Mouse (Mus musculus) adrenal gland, postnatal 10 days (tissue): ENCODE measurements around the gene Sik1. TPM values are rescaled to one million over a fixed set of nuclear protein-coding genes. Genes with fewer than 3 reads are reported as not detected.

ENCODE experiments used
- DNase-seq: peaks from one replicate; pipeline ENCODE4 v3.0.0; 2021; ENCODE audit warnings: mixed read lengths
- total RNA-seq, 2 experiments: library from RNA; stranded (reverse); gene quantifications; 2 replicates each; pipeline ENCODE4 v1.2.3; 2021

The Sik1 gene
- total RNA-seq, 2 experiments from 2014 or later = 25.4 to 112 TPM

DNA sequence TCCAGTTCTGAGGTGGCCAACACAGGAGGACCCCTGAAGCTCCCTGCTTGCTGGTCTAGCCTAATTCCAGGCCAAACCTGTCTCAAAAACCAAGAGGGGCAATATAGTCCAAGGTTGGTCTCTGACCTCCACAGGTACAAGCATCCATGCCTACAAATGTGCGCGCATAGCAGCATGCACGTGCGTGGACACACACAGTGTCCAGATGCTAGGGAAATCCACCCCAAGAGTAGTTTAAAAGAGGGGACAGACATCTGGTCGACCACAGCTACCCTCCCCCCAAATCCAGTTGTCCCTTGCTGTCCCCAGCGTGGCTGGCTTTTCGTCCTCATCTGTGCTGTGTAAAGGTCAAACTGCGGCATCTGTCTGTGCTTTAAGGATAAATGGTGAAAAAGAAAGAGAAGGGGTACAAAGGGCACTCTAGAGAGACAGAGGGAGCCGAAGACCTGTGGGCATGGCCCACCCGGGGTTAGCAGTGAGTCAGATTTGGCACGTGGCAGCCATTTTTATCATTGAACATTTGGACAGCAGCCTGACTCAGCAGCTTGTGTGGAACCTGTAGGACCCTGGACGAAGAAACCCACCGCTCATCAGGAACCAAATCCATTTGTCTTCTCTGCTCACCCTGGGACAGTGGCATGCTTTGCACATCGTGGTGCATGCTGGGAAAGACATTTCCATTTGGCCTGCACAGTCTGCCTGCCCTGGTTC lies 23.6 kb downstream of the Sik1 start:
- DNase-seq = no peak

GRCm38 (mm10) chr17:31831097-31831865 lies 24.3 kb downstream of the Sik1 start:
- DNase-seq = no peak

- no peak for DNase-seq
Measured at GRCm38 (mm10) chr17:31830506-31831075, 25.0 kb downstream of the Sik1 start.

DNA sequence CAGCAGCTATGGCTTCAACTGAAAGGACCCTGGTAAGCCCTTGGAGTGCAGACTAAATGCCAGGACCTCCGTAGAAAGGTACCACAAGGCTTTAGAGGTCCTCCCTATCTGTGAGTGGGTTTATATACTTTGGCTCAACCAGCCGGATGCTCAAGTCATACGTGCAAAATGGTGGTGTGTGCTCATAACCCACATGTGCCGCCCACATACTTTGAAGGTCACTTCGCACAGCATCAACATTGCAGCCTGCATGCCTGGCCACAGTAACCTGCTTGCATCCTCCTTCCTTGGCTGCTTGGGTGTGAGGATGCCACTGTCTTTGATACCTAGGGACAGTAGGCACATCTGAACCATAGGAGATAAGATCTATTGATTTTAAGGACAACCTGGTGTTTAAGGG lies 26.7 kb downstream of the Sik1 start:
- no peak for DNase-seq

GRCm38 (mm10) chr17:31828118-31828517 lies 27.5 kb downstream of the Sik1 start:
- peak; percentile 46 for DNase-seq

GRCm38 (mm10) chr17:31827206-31827605 lies 28.4 kb downstream of the Sik1 start:
- peak; percentile 87 for DNase-seq

DNA sequence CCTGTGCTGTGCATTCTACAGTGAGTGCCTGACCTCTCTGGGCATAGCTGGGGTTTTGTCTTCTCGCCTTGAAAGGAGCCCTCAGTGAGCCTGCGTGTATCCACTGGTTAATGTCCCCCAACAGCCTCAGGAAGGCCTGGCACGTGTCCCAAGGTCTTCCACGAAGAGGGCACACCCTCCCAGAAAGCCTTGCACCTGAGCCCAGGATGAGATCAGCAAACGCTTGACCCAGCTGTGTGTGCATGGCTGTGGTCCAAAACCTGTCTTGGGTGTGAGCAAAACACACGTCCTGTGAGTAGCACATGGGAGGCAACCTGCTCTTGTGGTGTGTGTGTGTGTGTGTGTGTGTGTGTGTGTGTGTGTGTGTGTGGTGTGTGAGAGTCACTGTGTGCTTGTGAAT lies 28.9 kb downstream of the Sik1 start:
- DNase-seq = peak; percentile 77

DNA sequence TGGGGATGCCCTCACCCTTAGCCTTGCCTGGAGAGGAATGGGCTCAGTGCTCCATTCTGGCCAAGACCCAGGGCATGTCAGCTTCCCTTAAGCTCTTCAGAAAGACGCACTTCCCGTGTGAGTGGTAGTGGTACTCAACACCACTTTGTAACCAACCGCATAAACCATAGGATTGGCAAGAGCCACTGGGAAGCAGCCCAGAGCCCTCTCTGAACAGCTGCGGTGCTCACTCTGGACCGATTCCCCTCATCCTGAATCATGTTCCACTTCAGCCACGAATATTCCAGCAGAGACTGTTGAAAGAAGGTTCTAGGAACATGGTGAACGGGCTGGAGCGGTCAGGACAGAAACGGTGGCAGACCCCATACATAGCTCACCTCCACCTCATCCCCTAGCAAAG lies 29.9 kb downstream of the Sik1 start:
- DNase-seq = no peak

GRCm38 (mm10) chr17:31824812-31825211 lies 30.8 kb downstream of the Sik1 start:
- no peak for DNase-seq

GRCm38 (mm10) chr17:31821136-31821933 lies 34.3 kb downstream of the Sik1 start:
- DNase-seq = peak; percentile 11

GRCm38 (mm10) chr17:31820099-31820846 lies 35.3 kb downstream of the Sik1 start:
- DNase-seq = no peak

DNA sequence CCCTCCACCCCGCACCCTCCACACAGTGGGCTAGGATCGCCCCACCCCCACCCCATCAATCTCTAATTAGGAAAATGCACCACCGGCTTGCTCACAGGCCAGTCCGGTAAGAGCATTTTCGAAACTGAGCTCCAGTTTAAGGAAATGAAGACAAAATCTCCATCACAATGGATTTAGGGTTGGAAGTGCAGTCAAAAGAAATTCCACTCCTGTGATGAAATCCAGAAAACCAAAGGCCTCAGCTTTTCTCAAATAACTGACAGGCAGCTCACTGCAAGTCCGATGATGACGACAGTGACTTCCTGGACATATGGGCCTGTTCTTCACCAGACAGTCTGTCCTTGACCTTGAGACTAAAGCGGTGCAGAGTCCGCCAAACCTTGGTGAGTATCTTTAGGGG lies 36.2 kb downstream of the Sik1 start:
- DNase-seq = no peak

DNA sequence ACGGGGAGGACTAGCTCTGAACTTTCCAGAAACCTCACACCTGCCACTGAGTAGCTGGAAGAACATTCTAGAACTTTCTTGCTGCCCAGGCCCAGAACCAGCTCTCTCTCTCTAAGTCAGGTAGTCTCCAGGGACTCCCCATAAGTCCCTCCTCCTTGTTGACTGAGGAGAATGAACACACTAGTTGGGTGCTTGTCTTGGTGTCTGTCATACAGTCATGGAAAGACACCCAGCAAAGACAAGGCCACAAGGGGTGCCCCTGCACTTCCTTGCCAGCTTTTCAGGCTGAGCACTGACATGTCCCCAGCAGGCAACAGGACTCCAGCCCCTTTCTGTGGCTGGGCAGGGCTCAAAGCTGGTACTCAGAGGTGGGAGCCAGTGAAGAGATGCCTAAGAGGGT lies 37.8 kb downstream of the Sik1 start:
- DNase-seq = no peak

DNA sequence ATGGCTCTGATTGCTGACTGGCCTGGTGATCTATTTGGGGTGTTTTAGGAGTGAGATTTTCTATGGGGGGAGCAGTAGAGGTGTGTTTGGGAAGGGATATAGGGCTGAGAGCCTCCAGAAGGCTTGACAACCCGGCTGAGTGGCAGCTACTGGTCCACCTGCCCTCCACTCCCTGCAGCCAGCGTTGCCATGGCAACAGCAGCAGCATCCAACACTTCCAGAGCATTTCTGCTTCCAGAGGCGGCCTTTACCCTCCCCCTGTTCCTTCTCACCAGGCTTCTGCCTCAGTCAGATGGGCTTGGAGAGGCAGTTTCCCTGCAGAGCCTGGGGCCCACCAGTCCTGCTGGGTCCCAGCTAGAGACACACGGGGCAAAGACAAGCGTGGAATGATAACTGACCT lies 38.4 kb downstream of the Sik1 start:
- DNase-seq = no peak

DNA sequence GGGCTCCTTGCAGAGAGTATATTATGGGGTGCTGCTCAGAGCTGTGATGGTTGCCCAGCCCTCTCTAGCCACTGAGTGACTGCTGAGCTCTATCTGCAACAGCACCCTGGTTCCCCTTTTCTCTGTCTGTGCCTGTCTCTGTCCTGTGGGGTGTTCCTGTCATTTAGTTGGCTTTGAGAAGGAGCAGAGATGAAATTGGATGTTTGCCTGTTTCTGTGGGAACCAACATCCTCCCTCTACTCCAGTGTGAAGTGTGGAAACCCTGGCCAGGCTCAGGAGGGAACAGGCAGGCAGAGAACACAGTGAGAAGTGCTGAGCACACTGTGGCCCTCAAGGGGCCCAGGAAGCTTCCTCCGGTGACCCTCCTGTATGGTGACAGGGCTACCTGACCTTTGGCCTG lies 40.8 kb downstream of the Sik1 start:
- DNase-seq = no peak

- no peak for DNase-seq
Measured at GRCm38 (mm10) chr17:31813938-31814622, 41.5 kb downstream of the Sik1 start.

DNA sequence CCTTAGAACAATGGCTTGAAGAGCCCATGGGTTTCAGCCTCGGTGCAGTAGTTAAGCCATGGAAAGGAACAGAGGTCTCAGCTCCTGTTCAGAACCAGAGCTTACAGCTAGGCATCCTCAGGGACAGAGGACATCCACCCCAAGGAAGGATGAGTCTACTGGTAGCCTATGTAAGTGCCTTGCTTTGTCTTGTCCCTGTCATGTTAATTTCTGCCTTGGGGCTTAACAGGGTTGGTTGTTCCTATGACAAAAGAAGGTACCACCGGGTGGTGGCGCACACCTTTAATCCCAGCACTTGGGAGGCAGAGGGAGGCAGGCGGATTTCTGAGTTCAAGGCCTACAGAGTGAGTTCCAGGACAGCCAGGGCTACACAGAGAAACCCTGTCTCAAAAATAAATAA lies 44.3 kb downstream of the Sik1 start:
- no peak for DNase-seq

DNA sequence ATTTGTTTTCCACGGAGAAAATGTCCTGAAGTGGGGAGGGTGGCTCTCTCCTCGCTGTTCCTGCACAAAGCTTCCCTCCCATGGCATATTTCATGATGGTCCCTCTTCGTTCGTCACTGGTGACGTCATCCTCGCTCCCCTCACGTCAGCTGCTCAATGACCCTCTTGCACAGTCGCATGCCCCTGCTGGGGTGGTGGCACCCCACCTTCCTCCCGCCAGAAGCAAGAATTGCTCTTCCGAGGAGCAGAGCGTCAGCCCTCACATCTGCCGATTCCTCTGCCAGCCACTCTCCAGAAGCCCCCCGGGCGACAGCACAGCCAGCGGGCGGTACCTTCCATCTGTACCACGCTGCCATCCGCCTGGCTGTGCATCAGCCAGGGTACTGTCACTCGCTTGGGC lies 45.7 kb downstream of the Sik1 start:
- no peak for DNase-seq

GRCm38 (mm10) chr17:31809136-31809535 lies 46.5 kb downstream of the Sik1 start:
- DNase-seq = no peak

- DNase-seq = no peak
Measured at GRCm38 (mm10) chr17:31808082-31808875, 47.3 kb downstream of the Sik1 start.
